Mouse (Mus musculus): ENCODE measurements at regions not wholly inside any gene's neighbourhood (a gene's known extent, or its start where the extent isn't known, plus 50 kb on each side); places are given as distances from the start of the nearest gene placed in this dataset.

DNA sequence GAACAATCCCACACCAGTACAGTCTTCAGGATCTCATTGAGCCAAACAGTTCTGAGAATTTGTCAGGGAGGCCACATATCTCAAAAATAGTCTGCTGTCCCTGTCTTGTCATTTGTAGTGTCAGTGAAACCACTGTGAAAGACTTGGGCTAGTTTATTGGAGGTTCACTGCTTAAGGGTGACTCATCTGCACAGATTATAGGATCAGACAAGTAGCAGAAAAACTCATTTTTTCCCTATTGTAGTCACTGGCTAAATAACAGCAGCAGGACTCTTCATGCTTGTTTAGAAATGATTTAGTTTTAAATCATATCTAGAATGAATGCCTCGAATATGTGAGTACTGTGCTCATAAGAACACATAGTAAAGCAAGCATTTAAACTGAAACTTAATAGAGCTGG is 475.2 kb upstream of the Marcks start:
- H3K27ac ChIP-seq (ENCODE audit: control insufficient read depth, insufficient read depth, low read length) = no peak overlapping the region
- H3K27me3 ChIP-seq (ENCODE audit: control insufficient read depth, insufficient read depth, low read length) = no peaks in the 10 kb centered on the region
- no peaks in the 10 kb centered on the region for H3K36me3 ChIP-seq (ENCODE audit: control insufficient read depth, insufficient read depth, low read length)
- H3K4me3 ChIP-seq (ENCODE audit: control insufficient read depth, insufficient read depth, low read length) = no peak overlapping the region
- no peak for DNase-seq
- H3K4me1 ChIP-seq (replicated peaks; ENCODE audit: control insufficient read depth, insufficient read depth, low read length) = no peaks in the 10 kb centered on the region
- TF ChIP-seq POLR2A (IDR thresholded peaks at IDR 0.05; ENCODE audit: control insufficient read depth, extremely low read depth, insufficient read depth, low read length, poor library complexity) (no peak), CTCF (IDR thresholded peaks at IDR 0.05; ENCODE audit: borderline replicate concordance, control insufficient read depth, extremely low read depth, insufficient read depth, low read length, poor library complexity) (no peak)
- 89% methylated on average over 1 of the region's 1 CpGs for WGBS

DNA sequence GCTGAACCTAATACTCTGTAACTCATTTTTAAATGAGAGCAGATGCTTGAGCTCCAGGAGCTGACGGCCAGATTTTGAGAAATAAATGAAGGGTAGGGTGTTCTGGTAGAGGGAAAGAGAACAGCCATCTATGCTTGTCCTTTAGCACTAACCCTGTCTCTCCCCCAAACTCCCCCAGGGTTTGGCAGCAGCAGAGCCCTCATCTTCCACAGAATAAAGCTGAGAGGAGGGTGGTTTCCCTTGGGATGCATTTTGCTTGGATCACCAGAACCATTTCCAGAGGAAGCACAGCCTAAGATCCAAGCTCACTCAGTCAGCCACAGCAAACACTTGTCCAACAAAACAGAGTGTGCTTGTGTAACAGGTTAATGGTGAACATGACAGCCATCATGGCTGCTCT is 464.8 kb upstream of the Marcks start:
- Histone ChIP-seq H3K4me3 (ENCODE audit: control insufficient read depth, insufficient read depth, low read length) (no peak overlapping the region), H3K36me3 (ENCODE audit: control insufficient read depth, insufficient read depth, low read length) (no peaks in the 10 kb centered on the region), H3K27me3 (ENCODE audit: control insufficient read depth, insufficient read depth, low read length) (no peaks in the 10 kb centered on the region), H3K4me1 (replicated peaks; ENCODE audit: control insufficient read depth, insufficient read depth, low read length) (no peaks in the 10 kb centered on the region), H3K27ac (ENCODE audit: control insufficient read depth, insufficient read depth, low read length) (no peak overlapping the region)
- TF ChIP-seq POLR2A (IDR thresholded peaks at IDR 0.05; ENCODE audit: control insufficient read depth, extremely low read depth, insufficient read depth, low read length, poor library complexity) (no peak), CTCF (IDR thresholded peaks at IDR 0.05; ENCODE audit: borderline replicate concordance, control insufficient read depth, extremely low read depth, insufficient read depth, low read length, poor library complexity) (no peak)
- WGBS = 97% methylated on average over 1 of the region's 1 CpGs
- DNase-seq = no peak

DNA sequence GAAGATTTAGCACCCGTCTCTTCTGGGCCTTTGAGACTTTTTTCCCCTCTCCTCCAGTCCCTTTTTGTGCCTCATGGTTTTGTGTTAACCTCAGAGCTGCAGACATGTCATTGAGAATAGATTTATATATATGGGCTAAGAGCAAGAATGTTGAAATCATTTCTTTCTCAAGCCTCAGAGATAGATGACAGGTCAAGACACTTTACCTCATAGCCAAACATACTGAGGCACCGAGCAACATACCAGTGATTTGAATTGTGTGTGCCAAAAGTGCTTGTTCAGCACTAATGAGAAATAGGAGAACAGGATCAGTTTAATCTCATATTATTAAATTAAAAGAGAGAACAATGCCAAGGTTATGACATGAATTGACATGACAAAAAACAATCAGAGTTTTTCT is 464.2 kb upstream of the Marcks start:
- no peak for DNase-seq
- 62% methylated on average over 2 of the region's 2 CpGs for WGBS
- H3K27ac ChIP-seq (ENCODE audit: control insufficient read depth, insufficient read depth, low read length) = no peak overlapping the region
- no peak overlapping the region for H3K4me3 ChIP-seq (ENCODE audit: control insufficient read depth, insufficient read depth, low read length)
- TF ChIP-seq CTCF (IDR thresholded peaks at IDR 0.05; ENCODE audit: borderline replicate concordance, control insufficient read depth, extremely low read depth, insufficient read depth, low read length, poor library complexity) (no peak), POLR2A (IDR thresholded peaks at IDR 0.05; ENCODE audit: control insufficient read depth, extremely low read depth, insufficient read depth, low read length, poor library complexity) (no peak)
- H3K36me3 ChIP-seq (ENCODE audit: control insufficient read depth, insufficient read depth, low read length) = no peaks in the 10 kb centered on the region
- no peaks in the 10 kb centered on the region for H3K27me3 ChIP-seq (ENCODE audit: control insufficient read depth, insufficient read depth, low read length)
- H3K4me1 ChIP-seq (replicated peaks; ENCODE audit: control insufficient read depth, insufficient read depth, low read length) = no peaks in the 10 kb centered on the region

DNA sequence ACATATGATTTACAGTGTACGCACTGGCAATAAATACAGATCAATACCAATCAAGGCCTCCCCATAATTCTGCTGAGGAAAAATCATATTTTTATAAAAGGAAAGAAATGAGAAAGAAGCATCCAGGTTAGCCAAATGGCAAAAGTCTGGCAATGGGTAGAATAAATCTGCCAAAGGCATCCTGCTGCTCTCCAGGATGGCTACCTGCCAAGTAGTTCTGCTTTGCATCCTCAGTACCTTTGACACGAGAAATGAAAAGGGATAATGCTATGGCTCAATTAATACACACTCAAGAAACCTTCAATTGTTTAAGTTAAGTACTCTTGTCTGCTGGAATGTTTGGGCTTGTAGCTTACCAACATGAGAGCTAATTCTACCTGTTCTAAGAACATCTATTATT is 451.2 kb upstream of the Marcks start:
- DNase-seq = no peak
- 86% methylated on average over 2 of the region's 2 CpGs for WGBS
- H3K4me1 ChIP-seq (replicated peaks; ENCODE audit: control insufficient read depth, insufficient read depth, low read length) = no peaks in the 10 kb centered on the region
- no peak for TF ChIP-seq POLR2A (IDR thresholded peaks at IDR 0.05; ENCODE audit: control insufficient read depth, extremely low read depth, insufficient read depth, low read length, poor library complexity)
- no peak for TF ChIP-seq CTCF (IDR thresholded peaks at IDR 0.05; ENCODE audit: borderline replicate concordance, control insufficient read depth, extremely low read depth, insufficient read depth, low read length, poor library complexity)
- no peaks in the 10 kb centered on the region for H3K36me3 ChIP-seq (ENCODE audit: control insufficient read depth, insufficient read depth, low read length)
- H3K4me3 ChIP-seq (ENCODE audit: control insufficient read depth, insufficient read depth, low read length) = no peak overlapping the region
- no peaks in the 10 kb centered on the region for H3K27me3 ChIP-seq (ENCODE audit: control insufficient read depth, insufficient read depth, low read length)
- H3K27ac ChIP-seq (ENCODE audit: control insufficient read depth, insufficient read depth, low read length) = no peak overlapping the region

DNA sequence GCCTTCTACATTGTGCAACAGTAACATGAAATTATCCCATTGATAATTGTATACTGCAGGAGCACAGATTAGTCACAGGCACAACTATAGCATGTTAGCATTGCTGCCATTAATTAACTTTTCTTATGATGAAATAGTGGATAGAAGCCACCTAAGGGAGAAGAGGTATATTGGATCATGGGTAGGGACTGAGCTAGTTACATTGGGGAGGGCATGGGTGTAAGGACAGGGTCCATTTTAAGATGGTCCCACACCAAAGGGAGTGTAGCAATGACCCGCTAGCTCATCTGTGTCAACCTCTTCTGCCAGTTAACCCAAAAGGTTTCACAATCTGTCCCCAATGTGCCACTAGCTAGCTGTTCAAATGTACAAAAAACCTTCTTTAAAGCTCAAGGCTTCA is 450.3 kb upstream of the Marcks start:
- no peak overlapping the region for H3K27ac ChIP-seq (ENCODE audit: control insufficient read depth, insufficient read depth, low read length)

DNA sequence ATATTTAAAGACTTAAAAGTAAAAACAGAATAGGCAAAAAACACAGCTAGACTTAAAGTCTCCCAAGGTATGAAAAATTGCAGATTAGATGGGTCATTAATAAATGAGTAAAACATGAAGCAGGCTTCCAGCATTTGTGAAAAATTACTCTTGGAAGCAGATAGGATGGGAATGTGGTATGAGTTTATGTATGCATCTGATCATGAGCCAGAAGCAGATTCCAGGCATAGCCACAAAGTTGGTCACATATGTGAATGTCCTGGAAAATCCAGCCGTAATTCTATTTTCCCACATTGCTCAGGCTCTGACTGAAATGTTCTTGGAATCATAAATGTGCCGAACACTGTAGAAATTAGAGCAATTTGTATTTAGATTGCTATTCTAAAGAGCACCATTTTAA is 432.5 kb upstream of the Marcks start:
- TF ChIP-seq POLR2A (IDR thresholded peaks at IDR 0.05; ENCODE audit: control insufficient read depth, extremely low read depth, insufficient read depth, low read length, poor library complexity) (no peak), CTCF (IDR thresholded peaks at IDR 0.05; ENCODE audit: borderline replicate concordance, control insufficient read depth, extremely low read depth, insufficient read depth, low read length, poor library complexity) (no peak)
- no peaks in the 10 kb centered on the region for H3K27me3 ChIP-seq (ENCODE audit: control insufficient read depth, insufficient read depth, low read length)
- 97% methylated on average over 2 of the region's 2 CpGs for WGBS
- H3K27ac ChIP-seq (ENCODE audit: control insufficient read depth, insufficient read depth, low read length) = no peak overlapping the region
- DNase-seq = no peak
- no peak overlapping the region for H3K4me3 ChIP-seq (ENCODE audit: control insufficient read depth, insufficient read depth, low read length)
- H3K36me3 ChIP-seq (ENCODE audit: control insufficient read depth, insufficient read depth, low read length) = no peaks in the 10 kb centered on the region
- H3K4me1 ChIP-seq (replicated peaks; ENCODE audit: control insufficient read depth, insufficient read depth, low read length) = no peaks in the 10 kb centered on the region

More for the DNA sequence above, 450.3 kb upstream of the Marcks start:
- TF ChIP-seq CTCF (IDR thresholded peaks at IDR 0.05; ENCODE audit: borderline replicate concordance, control insufficient read depth, extremely low read depth, insufficient read depth, low read length, poor library complexity) (no peak), POLR2A (IDR thresholded peaks at IDR 0.05; ENCODE audit: control insufficient read depth, extremely low read depth, insufficient read depth, low read length, poor library complexity) (no peak)
- Histone ChIP-seq H3K27me3 (ENCODE audit: control insufficient read depth, insufficient read depth, low read length) (no peaks in the 10 kb centered on the region), H3K36me3 (ENCODE audit: control insufficient read depth, insufficient read depth, low read length) (no peaks in the 10 kb centered on the region), H3K4me3 (ENCODE audit: control insufficient read depth, insufficient read depth, low read length) (no peak overlapping the region), H3K4me1 (replicated peaks; ENCODE audit: control insufficient read depth, insufficient read depth, low read length) (no peaks in the 10 kb centered on the region)
- DNase-seq = no peak
- 100% methylated on average over 1 of the region's 1 CpGs for WGBS

DNA sequence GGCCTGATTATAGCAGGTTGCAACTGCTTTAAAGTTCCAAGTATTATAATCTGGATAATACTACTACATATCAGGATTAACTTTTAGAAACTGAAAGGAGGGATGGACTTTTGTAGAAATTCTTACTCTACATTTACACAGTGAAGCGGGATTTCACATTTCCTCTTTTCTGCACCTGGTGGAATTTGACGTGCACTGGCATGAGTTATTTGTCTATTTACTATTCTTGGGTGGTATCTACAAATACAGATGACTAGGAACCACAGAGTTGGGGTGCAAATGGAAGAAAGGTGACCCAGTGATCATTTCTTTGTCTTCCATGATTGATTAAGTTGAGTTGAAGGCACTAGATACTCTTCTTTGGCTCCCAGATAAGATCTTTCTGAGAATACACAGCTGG is 423.0 kb upstream of the Marcks start:
- WGBS = 84% methylated on average over 2 of the region's 2 CpGs
- Histone ChIP-seq H3K4me1 (replicated peaks; ENCODE audit: control insufficient read depth, insufficient read depth, low read length) (no peaks in the 10 kb centered on the region), H3K36me3 (ENCODE audit: control insufficient read depth, insufficient read depth, low read length) (no peaks in the 10 kb centered on the region), H3K27me3 (ENCODE audit: control insufficient read depth, insufficient read depth, low read length) (no peaks in the 10 kb centered on the region), H3K4me3 (ENCODE audit: control insufficient read depth, insufficient read depth, low read length) (no peak overlapping the region), H3K27ac (ENCODE audit: control insufficient read depth, insufficient read depth, low read length) (no peak overlapping the region)
- DNase-seq = no peak
- no peak for TF ChIP-seq CTCF (IDR thresholded peaks at IDR 0.05; ENCODE audit: borderline replicate concordance, control insufficient read depth, extremely low read depth, insufficient read depth, low read length, poor library complexity)
- TF ChIP-seq POLR2A (IDR thresholded peaks at IDR 0.05; ENCODE audit: control insufficient read depth, extremely low read depth, insufficient read depth, low read length, poor library complexity) = no peak

All from thymus, adult 2 months (tissue).